Mouse (Mus musculus): ENCODE results near the gene Cnpy2.
"Not testable (repeated sequence)": the region's sequence is repeated elsewhere in the genome, so short reads cannot be mapped to it uniquely, and the experiment has no call there.

Gene Cnpy2

DNA sequence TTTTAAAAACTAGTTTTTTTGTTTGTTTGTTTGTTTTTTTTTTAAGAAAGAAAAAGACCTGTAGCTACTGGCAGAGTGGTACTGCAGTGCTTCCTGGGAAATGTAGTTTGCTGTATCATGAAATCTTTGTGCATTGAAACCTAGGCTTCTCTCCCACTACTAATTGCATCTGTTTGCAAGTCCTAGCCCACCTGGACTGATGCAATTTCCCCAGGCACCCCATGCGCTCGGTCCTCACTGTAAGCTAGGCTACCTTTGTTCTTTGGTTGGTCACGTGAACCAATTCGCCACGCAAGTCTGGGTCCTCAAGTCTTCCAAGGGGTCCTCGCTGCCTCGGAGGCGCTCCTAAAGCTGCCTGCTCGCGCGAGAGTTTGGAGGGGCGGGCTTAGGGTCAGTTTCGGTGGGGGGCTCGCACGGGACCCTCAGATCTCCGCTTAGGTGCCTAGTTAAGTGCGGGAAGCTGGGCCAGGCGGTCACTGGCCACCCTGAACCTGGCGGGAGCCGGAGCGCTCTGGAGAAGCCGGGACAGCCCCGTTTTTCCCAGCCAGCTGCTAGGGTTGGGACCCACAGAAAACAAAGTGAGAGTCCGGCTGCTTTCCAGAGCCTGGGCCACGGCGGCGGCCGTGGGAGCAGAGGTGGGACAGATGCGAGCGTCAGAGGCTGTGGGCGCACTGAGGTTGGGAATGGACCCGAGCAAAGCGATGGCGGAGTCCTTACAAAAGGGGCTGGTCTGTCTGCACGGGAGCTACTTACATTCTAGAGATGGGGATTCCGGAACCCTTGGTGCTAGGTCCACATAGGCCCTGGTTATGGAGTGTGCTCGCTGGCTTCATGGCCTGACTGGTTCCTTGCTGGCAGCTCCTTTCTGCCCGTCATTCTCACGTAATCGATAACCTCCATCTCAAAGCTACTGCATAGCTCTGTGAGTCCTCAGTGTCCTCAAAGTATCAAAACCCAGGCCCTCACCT is at the start of gene Cnpy2:
Gene Cnpy2 (plus strand): TSS at position 319 of the 968 bp plus-strand sequence.
- peak; percentile 51 to 72 for DNase-seq (ENCODE audit: low spot score in 2 of 2)

DNA sequence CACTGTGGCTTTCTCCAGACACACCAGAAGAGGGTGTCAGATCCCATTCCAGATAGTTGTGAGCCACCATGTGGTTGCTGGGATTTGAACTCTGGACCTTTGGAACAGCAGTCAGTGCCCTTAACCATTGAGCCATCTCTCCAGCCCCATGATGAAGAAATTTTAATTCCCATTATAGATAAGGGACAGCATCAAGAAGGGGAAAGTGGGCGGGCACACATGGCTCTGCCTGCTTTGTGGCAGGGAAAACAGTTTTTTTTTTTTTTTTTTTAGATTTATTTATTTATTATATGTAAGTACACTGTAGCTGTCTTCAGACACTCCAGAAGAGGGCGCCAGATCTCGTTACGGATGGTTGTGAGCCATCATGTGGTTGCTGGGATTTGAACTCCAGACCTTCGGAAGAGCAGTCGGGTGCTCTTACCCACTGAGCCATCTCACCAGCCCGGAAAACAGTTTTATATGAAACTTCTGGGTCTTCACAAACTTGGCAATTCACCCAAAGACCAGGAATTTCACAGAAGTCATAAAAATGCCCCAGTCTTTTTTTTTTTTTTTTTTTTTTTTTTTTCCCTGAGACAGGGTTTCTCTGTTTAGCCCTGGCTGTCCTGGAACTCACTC is 49.3 kb upstream of the Cnpy2 start:
- not testable (repeated sequence) for DNase-seq (ENCODE audit: low spot score in 2 of 2)

DNA sequence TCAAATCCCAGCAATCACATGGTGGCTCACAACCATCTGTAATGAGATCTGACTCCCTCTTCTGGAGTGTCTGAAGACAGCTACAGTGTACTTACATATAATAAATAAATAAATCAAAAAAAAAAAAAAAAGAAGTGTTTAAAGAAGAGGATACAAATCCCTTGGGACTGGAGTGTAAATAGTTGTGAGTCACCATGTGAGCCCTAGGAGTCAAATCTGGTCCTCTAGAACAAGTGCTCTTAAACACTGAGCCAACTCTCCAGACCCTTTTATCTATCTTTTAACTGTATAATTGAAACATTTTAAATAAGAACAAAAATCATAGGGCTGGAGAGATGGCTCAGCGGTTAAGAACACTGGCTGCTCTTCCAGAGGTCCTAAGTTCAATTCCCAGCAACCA is 46.9 kb upstream of the Cnpy2 start:
- DNase-seq (ENCODE audit: low spot score in 2 of 2), result not testable (repeated sequence)

DNA sequence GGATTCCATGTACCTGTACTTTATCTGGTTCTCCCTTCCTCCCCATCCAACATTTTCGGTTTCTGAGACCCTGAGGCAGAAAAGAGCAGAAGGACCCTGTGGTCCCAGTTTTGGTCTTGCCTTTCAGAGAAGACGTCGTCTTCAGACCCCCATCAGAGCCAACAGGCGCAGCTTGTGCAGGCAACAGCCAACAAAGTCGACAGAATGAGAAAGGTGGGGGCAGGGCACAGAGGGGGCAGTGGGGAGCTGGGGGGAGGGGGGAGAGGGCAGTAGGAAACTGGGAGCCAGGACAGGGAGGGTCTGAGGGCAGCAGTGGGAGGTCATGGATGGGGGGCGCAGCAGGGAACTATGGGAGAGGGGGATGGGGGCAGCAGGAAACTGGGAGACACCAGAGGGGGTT is 44.1 kb upstream of the Cnpy2 start:
- DNase-seq (ENCODE audit: low spot score in 2 of 2), result no peak

DNA sequence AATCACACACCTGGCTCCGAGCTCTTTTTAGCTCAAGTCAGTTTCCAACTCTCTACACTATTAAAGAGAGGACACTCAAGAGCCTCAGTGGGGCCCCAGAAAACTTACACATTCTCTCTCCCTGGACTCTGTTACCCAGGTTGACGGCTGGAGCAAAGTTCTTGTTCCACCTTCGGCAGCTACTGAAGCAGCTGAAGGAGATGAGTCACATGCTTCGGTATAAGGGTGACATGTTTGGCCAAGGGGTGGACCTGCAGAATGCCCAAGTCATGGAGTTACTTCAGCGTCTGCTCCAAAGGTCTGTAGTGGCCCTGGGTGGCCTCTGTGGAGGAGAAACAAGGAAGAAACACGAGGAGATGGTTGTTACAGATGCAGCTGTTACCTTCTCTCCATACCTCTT is 41.3 kb upstream of the Cnpy2 start:
- no peak for DNase-seq (ENCODE audit: low spot score in 2 of 2)

DNA sequence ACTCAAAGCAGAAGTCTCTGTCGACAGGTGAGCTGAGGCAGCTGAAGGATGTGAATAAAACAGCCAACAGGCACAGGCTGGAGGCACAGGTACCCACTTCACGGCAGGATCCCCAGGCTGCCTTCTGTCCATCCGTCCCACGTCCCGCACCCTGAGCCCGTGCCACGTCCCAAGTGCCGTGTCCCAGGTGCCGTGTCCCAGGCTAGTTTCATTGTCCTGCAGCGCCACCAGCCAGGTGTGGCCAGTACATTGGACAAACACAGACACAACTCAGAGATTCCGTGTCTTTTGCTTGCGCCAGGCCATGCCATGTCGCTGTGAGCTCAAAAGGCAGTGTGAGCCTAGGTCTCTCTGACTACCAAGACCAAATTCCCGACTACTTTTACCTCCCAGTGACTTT is 40.6 kb upstream of the Cnpy2 start:
- no peak for DNase-seq (ENCODE audit: low spot score in 2 of 2)

DNA sequence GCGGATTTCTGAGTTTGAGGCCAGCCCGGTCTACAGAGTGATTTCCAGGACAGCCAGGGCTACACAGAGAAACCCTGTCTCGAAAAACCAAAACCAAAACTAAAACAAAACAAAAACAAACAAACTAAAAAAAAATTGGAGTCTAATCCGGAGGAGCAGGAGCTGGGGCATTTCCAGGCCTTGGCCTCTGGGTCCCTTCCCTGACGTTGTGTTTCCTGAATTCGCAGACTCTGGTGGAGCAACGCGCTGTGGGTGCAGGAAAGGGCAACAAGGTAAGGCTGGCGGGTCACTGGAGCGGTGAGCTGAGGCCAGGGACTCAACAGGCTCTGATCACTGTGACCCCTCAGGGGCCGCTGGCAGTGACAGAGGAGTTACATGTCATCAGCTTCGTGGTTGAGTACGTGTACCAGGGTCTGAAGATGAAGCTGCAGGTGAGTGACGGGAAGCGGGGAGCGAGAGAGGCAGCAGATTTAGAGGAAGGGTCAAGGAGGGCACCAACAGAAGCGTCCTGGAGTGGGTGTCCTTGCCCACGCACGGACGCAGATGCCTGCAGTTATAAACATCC is 39.3 kb upstream of the Cnpy2 start:
- DNase-seq (ENCODE audit: low spot score in 2 of 2), result no peak

DNA sequence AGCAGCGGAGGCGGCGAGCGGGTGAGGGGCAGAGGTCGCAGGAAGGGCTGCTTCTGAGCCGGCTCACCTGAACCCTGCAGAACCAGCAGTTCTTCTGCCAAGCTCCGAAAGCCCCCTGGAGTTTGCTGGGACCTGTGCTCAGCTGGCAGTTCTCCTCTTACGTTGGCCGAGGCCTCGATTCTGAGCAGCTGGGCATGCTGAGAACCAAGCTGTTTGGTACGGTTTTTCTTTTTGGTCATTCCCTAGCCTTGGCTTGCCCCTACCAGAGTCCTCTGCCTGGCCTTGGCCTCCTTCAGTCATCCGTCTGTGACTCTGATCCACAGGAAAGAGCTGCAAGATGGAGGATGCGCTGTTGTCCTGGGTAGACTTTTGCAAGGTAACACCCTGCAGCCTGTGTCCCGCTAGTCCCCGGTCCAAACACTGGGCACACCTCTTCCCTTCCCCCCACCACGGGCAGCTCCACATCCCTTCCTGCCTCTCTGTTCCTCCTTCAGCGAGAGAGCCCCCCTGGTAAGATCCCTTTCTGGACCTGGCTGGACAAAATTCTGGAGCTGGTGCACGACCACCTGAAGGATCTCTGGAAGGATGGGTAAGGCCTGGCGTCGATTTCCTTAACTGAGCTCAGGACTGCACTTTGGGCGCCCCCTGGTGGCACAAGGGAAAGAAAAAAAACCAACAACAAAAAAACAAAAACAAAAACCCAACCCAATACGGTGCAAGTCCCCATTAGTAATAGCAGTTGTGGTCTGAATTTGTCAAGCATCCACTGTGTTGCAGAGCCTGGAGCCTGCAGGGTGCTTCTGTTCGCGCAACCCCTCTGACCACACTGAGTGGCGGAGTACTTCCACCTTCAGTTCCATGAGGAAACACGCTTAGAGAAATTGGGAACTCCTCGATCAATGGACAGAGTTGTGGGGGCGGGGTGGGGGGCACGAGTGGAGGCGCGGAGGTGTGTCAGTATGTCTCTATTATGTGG is 38.4 kb upstream of the Cnpy2 start:
- DNase-seq (ENCODE audit: low spot score in 2 of 2), result peak; percentile 29 to 62

DNA sequence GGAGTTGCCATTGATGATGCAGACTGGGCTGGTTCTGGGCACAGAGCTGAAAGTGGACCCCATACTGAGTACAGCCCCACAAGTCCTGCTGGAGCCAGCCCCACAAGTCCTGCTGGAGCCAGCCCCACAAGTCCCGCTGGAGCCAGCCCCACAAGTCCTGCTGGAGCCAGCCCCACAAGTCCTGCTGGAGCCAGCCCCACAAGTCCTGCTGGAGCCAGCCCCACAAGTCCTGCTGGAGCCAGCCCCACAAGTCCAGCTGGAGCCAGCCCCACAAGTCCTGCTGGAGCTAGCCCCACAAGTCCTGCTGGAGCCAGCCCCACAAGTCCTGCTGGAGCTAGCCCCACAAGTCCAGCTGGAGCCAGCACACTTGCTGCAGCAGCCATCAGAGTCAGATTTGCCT is 31.7 kb upstream of the Cnpy2 start:
- DNase-seq (ENCODE audit: low spot score in 2 of 2), result not testable (repeated sequence)

DNA sequence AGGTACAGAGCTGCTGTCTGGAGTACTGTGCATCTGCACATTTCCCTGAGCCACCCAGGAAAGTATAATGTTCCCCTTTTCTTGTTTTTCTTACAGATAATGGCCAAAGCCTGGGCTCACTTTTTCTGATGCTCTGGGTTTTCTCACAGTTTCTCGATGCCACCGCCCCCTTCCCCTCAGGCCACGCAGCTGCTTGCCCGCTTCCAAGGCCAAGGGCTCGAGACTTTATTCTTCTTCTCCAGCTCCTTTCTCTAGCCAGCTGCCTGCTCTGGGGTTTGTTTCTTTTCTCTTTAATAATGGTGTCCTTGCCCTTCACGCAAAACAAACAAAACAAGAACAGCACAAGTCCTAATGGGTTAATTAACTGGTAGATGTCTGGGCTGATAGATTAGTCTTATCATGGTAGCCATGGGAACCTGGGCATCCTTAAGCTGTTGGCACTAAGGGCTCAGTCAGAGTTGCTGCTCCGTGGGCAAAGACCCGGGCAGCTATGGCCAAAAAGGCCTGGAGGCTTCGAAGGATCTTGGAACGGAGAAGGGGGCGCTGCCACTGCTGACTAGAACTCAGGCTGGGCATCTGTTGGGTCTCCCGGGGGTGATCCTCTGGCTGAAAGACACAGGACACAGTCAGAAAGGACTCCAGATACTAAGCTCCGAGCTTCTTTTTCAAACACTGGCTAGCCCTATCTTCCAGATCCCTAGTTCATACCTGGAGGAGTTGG is 25.7 kb upstream of the Cnpy2 start:
- DNase-seq (ENCODE audit: low spot score in 2 of 2), result no peak

DNA sequence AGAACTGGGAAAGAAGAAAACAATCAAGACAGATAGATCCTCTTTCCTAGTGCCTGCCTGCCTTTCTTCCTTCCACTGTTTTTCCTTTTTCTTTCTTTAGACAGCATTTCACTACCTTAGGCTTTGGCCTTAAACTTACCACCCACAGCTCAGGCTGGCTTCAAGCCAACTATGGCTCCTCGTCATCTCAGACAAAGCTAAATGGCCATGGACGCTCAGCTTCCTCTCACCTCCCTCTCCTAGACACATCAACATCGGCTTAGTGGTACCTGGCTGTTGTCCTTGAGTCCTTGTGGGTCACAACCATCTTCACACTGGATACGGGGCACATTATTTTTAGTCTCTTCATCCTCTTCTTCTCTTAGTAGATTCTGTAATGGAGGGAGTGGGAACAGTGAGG is 25.0 kb upstream of the Cnpy2 start:
- DNase-seq (ENCODE audit: low spot score in 2 of 2), result no peak

DNA sequence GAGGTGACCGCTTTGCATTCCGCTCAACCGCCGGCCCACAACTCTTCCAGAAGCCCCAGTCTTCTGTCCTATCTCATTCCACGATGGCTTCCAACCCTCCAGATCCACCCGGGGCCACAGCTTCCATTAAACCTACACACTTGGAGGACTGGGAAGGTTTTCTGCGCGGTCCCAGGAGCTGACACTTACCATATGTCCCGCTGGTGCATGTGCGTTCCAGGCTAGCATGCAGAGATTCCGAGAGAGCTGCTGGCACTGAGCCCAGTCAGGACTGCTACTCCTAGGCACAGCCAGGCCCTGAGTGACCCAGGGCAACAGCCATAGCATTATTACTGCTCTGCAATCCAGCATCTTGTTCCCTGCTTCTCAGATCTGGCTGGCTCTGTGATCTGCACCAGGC is 24.6 kb upstream of the Cnpy2 start:
- no peak for DNase-seq (ENCODE audit: low spot score in 2 of 2)

DNA sequence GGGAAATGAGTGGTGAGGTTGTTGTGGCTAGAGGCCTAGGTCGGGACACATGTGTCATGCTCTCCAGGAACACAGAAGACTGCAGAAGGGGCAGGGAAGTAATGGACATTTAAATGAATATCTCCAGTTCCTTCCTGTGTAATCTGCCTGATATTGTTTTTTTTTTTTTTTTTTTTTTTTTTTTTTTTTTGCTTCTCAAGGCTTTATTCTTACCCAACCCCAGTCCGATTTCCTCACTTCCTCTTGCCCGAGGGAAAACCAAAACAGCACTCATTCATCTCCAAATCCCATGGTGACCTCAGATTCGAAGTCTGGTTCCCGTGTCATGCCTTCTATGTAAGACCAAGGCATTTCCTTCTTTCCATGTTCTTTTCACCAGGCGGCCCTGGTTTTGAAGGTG is 24.0 kb upstream of the Cnpy2 start:
- DNase-seq (ENCODE audit: low spot score in 2 of 2), result no peak

DNA sequence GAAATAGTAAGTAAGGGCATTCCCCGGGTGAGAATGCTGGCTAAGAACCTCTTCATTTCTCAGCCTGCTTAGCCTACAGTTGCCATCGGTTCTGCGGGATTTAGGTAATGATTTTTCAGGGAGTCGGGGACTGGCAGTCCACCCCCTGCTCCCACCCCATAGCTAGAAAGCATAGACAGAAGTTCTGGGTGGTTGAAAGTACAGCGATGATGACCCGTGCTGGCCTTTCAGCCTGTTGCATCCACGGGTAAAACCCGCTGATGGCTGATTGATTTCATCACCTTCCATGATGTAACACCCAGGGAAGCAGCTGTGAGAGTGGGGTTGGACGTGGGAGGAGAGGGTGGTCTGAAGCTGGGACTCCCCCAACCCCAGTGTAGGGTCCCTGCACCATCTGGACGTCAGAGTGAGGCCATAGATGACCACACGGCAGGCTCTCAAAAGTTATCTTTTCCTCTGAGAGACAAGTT is 23.5 kb upstream of the Cnpy2 start, which contains the start of gene Il23a:
Gene Il23a (minus strand): TSS at position 51 of the 470 bp plus-strand sequence.
- DNase-seq (ENCODE audit: low spot score in 2 of 2), result no peak

DNA sequence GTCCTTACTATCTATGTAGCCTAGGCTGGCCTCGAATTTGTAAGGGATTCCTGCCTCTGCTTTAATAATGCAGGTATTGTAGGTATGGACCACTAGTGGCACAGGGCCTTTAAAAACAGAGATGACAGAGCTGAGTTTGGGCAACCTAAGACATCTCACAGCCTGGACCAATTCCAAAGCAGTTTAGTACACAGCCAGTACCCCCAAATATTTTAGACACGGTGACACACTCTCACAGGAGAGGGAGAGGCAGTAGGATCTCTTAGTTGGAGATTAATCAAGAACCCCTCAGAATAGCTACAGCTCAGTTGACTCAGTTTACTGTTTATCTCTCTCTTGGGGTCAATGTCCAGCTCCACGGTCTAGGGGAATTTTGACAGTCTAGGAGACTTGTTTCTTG is 19.9 kb upstream of the Cnpy2 start:
- no peak for DNase-seq (ENCODE audit: low spot score in 2 of 2)

DNA sequence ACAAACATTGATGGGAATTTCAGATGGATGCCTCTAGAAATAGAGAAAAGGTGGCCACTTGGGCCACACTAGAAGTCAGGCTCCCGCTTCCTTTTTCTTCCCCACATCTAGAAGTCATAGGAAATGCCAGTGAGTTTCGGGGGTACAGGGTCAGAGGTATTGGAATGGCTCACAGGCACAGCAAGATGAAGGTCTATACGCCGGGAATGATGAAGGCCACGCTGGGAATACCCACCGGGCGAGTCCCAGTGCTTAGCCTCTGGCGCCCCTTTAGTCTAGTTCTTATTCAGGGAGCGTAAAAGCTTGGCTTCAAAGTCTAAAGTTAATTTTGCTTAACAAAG is 19.5 kb upstream of the Cnpy2 start:
- no peak for DNase-seq (ENCODE audit: low spot score in 2 of 2)

DNA sequence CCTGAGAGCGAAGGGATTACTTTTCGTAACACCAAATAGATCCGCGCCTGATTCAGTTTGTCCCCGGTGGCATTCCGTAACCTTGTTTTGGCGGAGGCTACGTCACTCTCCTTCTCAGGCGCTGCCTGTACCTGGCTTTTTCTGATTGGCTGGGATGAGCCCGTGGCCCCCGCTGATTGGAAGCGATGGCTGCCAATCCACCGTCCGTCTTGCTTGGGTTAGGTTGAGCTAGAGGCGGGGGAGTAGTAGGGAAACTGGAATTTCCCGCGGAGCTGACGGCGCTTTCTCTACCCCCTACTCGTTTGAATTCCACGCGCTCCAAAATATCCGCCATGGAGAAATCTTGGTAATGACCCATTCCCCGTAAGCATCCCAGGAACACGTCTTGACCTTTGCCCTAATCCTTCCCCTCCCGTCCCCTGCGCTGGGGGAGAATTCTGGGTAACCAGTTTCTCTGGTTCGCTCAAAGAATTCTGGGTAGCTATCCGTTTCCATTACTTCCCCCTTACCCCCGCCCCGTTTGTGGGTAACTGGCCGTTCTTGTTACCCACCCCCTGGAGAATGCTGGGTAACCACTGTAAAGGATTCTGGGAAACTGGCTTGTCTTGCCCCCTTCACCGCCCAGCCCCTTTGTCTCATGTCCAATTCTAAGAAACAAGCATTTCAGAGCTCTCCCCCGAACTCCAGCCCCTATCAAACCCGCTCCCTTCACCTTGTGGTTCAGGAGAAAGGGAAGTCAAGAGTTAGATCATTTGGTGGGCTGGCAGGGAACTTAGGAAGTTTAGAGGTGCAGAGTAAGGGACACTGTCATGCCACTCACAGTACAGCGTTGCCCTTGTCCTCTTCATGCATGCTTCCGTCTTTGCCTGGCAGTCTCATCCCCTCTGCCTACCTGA is 18.9 kb upstream of the Cnpy2 start, which contains the start of gene Pan2:
Gene Pan2 (plus strand): TSS at position 210 of the 896 bp plus-strand sequence.
- DNase-seq (ENCODE audit: low spot score in 2 of 2), result peak; percentile 99

DNA sequence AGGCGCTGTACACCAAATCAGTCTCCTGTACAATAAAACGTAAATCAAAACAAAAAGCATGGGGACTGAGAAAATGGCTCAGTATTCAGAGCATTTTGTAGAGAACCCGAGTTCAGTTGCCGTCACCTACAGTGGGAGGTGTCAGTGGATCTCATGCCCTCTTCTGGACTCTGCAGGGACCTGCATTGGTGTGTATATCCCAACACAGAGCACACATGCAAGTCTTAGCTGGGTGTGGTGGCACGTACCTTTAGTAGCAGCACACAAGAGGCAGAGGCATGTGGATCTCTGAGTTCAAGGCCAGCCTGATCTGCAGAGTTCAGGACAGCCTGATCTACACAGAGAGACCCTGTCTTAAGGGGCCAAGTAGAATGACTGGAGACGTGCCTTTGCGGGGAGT is 12.6 kb upstream of the Cnpy2 start:
- no peak for DNase-seq (ENCODE audit: low spot score in 2 of 2)

DNA sequence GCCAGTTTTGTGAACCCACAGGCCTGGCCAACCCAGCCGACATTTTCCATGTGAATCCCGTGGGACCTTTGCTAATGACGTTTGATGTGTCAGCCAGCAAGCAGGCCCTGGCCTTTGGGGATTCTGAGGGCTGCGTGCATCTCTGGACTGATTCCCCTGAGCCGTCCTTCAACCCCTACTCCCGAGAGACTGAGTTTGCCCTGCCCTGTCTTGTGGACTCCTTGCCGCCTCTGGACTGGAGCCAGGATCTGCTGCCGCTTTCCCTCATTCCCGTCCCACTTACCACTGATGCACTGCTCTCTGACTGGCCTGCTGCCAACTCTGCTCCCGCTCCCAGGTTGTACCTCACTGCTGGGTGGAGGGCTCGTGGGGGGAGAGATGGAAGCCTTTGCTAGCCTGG is 12.1 kb upstream of the Cnpy2 start:
- DNase-seq (ENCODE audit: low spot score in 2 of 2), result no peak

DNA sequence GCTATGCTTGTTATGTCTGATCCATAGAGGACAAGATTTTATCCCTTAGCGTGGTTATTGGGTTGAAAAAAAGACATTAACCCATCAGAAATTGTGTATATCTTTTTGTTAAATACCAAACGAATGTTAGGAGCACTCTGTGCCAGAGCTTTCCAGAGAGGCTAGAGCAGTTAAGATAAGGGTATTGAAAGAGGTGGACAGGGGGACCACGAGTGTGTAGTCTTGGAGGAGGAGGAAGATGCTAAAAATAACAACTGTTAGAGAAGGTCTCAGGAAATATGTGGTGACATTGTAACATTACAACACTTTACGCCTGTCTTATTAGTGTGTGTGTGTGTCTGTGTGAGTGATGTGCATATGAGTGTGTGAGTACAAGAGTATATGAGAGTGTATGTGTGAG is 11.4 kb upstream of the Cnpy2 start:
- DNase-seq (ENCODE audit: low spot score in 2 of 2), result no peak
